Mouse (Mus musculus): ENCODE measurements at regions not wholly inside any gene's neighbourhood (a gene's known extent, or its start where the extent isn't known, plus 50 kb on each side); places are given as distances from the start of the nearest gene placed in this dataset.

- no peak overlapping the region for H3K27ac ChIP-seq (ENCODE audit: low read depth, low read length)
- no peaks in the 10 kb centered on the region for H3K27me3 ChIP-seq (ENCODE audit: control insufficient read depth, insufficient read depth, low read length)
- no peaks in the 10 kb centered on the region for H3K9me3 ChIP-seq (ENCODE audit: control insufficient read depth, low read length)
- H3K4me3 ChIP-seq (ENCODE audit: low read length), result no peak overlapping the region
- no peak for ATAC-seq (ENCODE audit: low FRiP score, low TSS enrichment)
- no peak overlapping the region for H3K4me2 ChIP-seq (replicated peaks; ENCODE audit: low read depth, low read length)
- no peaks in the 10 kb centered on the region for H3K36me3 ChIP-seq (ENCODE audit: control insufficient read depth, insufficient read depth, low read length)
- H3K4me1 ChIP-seq (ENCODE audit: control insufficient read depth, insufficient read depth, low read length), result no peaks in the 10 kb centered on the region
- 92% methylated on average over 6 of the region's 6 CpGs for WGBS
- no peak overlapping the region for H3K9ac ChIP-seq (ENCODE audit: low read depth, low read length)
Measured at GRCm38 (mm10) chr16:31598989-31599421, 64.2 kb upstream of the Dlg1 start.

GRCm38 (mm10) chr16:31601278-31601677 is 62.0 kb upstream of the Dlg1 start:
- no peak overlapping the region for H3K9ac ChIP-seq (ENCODE audit: low read depth, low read length)
- H3K36me3 ChIP-seq (ENCODE audit: control insufficient read depth, insufficient read depth, low read length), result no peaks in the 10 kb centered on the region
- no peaks in the 10 kb centered on the region for H3K27me3 ChIP-seq (ENCODE audit: control insufficient read depth, insufficient read depth, low read length)
- H3K4me2 ChIP-seq (replicated peaks; ENCODE audit: low read depth, low read length), result no peak overlapping the region
- 88% methylated on average over 3 of the region's 3 CpGs for WGBS
- H3K4me1 ChIP-seq (ENCODE audit: control insufficient read depth, insufficient read depth, low read length), result no peaks in the 10 kb centered on the region
- H3K4me3 ChIP-seq (ENCODE audit: low read length), result no peak overlapping the region
- ATAC-seq (ENCODE audit: low FRiP score, low TSS enrichment), result no peak
- no peak overlapping the region for H3K27ac ChIP-seq (ENCODE audit: low read depth, low read length)
- no peaks in the 10 kb centered on the region for H3K9me3 ChIP-seq (ENCODE audit: control insufficient read depth, low read length)

GRCm38 (mm10) chr16:31603185-31603584 is 60.1 kb upstream of the Dlg1 start:
- no peak overlapping the region for H3K4me2 ChIP-seq (replicated peaks; ENCODE audit: low read depth, low read length)
- no peaks in the 10 kb centered on the region for H3K9me3 ChIP-seq (ENCODE audit: control insufficient read depth, low read length)
- H3K4me1 ChIP-seq (ENCODE audit: control insufficient read depth, insufficient read depth, low read length), result no peaks in the 10 kb centered on the region
- no peak overlapping the region for H3K27ac ChIP-seq (ENCODE audit: low read depth, low read length)
- WGBS, result 79% methylated on average over 11 of the region's 11 CpGs
- no peak overlapping the region for H3K4me3 ChIP-seq (ENCODE audit: low read length)
- H3K9ac ChIP-seq (ENCODE audit: low read depth, low read length), result no peak overlapping the region
- no peaks in the 10 kb centered on the region for H3K27me3 ChIP-seq (ENCODE audit: control insufficient read depth, insufficient read depth, low read length)
- H3K36me3 ChIP-seq (ENCODE audit: control insufficient read depth, insufficient read depth, low read length), result no peaks in the 10 kb centered on the region
- ATAC-seq (ENCODE audit: low FRiP score, low TSS enrichment), result no peak

GRCm38 (mm10) chr16:31606389-31607177 is 56.7 kb upstream of the Dlg1 start:
- Histone ChIP-seq H3K27me3 (ENCODE audit: control insufficient read depth, insufficient read depth, low read length) (no peaks in the 10 kb centered on the region), H3K27ac (ENCODE audit: low read depth, low read length) (no peak overlapping the region), H3K4me3 (ENCODE audit: low read length) (no peak overlapping the region), H3K36me3 (ENCODE audit: control insufficient read depth, insufficient read depth, low read length) (no peaks in the 10 kb centered on the region), H3K9ac (ENCODE audit: low read depth, low read length) (no peak overlapping the region), H3K4me1 (ENCODE audit: control insufficient read depth, insufficient read depth, low read length) (no peaks in the 10 kb centered on the region), H3K4me2 (replicated peaks; ENCODE audit: low read depth, low read length) (no peak overlapping the region), H3K9me3 (ENCODE audit: control insufficient read depth, low read length) (no peaks in the 10 kb centered on the region)
- 80% methylated on average over 11 of the region's 11 CpGs for WGBS
- no peak for ATAC-seq (ENCODE audit: low FRiP score, low TSS enrichment)

GRCm38 (mm10) chr16:31608964-31609363 is 54.3 kb upstream of the Dlg1 start:
- H3K4me3 ChIP-seq (ENCODE audit: low read length), result no peak overlapping the region
- H3K27me3 ChIP-seq (ENCODE audit: control insufficient read depth, insufficient read depth, low read length), result no peaks in the 10 kb centered on the region
- no peak overlapping the region for H3K27ac ChIP-seq (ENCODE audit: low read depth, low read length)
- no peak overlapping the region for H3K4me2 ChIP-seq (replicated peaks; ENCODE audit: low read depth, low read length)
- ATAC-seq (ENCODE audit: low FRiP score, low TSS enrichment), result no peak
- H3K36me3 ChIP-seq (ENCODE audit: control insufficient read depth, insufficient read depth, low read length), result no peaks in the 10 kb centered on the region
- H3K9ac ChIP-seq (ENCODE audit: low read depth, low read length), result no peak overlapping the region
- no peaks in the 10 kb centered on the region for H3K4me1 ChIP-seq (ENCODE audit: control insufficient read depth, insufficient read depth, low read length)
- no peaks in the 10 kb centered on the region for H3K9me3 ChIP-seq (ENCODE audit: control insufficient read depth, low read length)
- WGBS, result 65% methylated on average over 7 of the region's 7 CpGs

GRCm38 (mm10) chr16:31609394-31610172 is 53.7 kb upstream of the Dlg1 start:
- ATAC-seq (ENCODE audit: low FRiP score, low TSS enrichment), result no peak
- no peaks in the 10 kb centered on the region for H3K9me3 ChIP-seq (ENCODE audit: control insufficient read depth, low read length)
- H3K9ac ChIP-seq (ENCODE audit: low read depth, low read length), result no peak overlapping the region
- WGBS, result 74% methylated on average over 10 of the region's 10 CpGs
- no peaks in the 10 kb centered on the region for H3K36me3 ChIP-seq (ENCODE audit: control insufficient read depth, insufficient read depth, low read length)
- H3K4me3 ChIP-seq (ENCODE audit: low read length), result no peak overlapping the region
- H3K4me1 ChIP-seq (ENCODE audit: control insufficient read depth, insufficient read depth, low read length), result no peaks in the 10 kb centered on the region
- H3K4me2 ChIP-seq (replicated peaks; ENCODE audit: low read depth, low read length), result no peak overlapping the region
- H3K27me3 ChIP-seq (ENCODE audit: control insufficient read depth, insufficient read depth, low read length), result no peaks in the 10 kb centered on the region
- H3K27ac ChIP-seq (ENCODE audit: low read depth, low read length), result no peak overlapping the region

All from kidney, embryonic 14.5 days (tissue).